Mouse (Mus musculus) intestine, embryonic 14.5 days (tissue): ENCODE data around the gene Rtl8b. TPM values are rescaled to one million over a fixed set of nuclear protein-coding genes. Genes with fewer than 3 reads are reported as not detected.
A peak's percentile ranks its signal among the peaks of the same experiment; 100 is the strongest.

ENCODE experiments used
- ATAC-seq: fragments of 200-750 bp; cut with Nextera tagmentation; replicated peaks from 2 replicates; pipeline ENCODE4 v1.8.0; 2017; ENCODE audit warnings: low read depth, moderate number of reproducible peaks, moderate TSS enrichment, moderate library complexity; ENCODE audit not compliant: low FRiP score, low TSS enrichment
- DNase-seq: peaks from one replicate; pipeline ENCODE4 v3.0.0-alpha.2; 2018; ENCODE audit warnings: low spot score
- H3K27ac ChIP-seq: fragments of 300-500 bp; sonication (generic); 2 replicates; pipeline ENCODE4 v1.5.1; 2014; ENCODE audit warnings: low read depth, mild to moderate bottlenecking, control low read depth
- H3K27me3 ChIP-seq: fragments of 300-500 bp; sonication (generic); replicated peaks from 2 replicates; pipeline ENCODE4 v1.6.1; 2014; ENCODE audit warnings: low read length, control low read depth; ENCODE audit not compliant: control insufficient read depth, insufficient read depth
- H3K36me3 ChIP-seq: fragments of 300-500 bp; sonication (generic); 2 replicates; pipeline ENCODE4 v1.6.1; 2014; ENCODE audit warnings: low read length, control low read depth; ENCODE audit not compliant: control insufficient read depth, insufficient read depth
- H3K4me1 ChIP-seq: fragments of 300-500 bp; sonication (generic); replicated peaks from 2 replicates; pipeline ENCODE4 v1.6.1; 2014; ENCODE audit warnings: low read length, control low read depth, mixed read lengths; ENCODE audit not compliant: control insufficient read depth, insufficient read depth
- H3K4me2 ChIP-seq: fragments of 300-500 bp; sonication (generic); 2 replicates; pipeline ENCODE4 v1.6.1; 2014; ENCODE audit warnings: low read length
- H3K4me3 ChIP-seq: fragments of 300-500 bp; sonication (generic); 2 replicates; pipeline ENCODE4 v1.5.1; 2014; ENCODE audit warnings: low read depth, low read length, control low read depth, mixed read lengths
- H3K9ac ChIP-seq: fragments of 300-500 bp; sonication (generic); 2 replicates; pipeline ENCODE4 v1.6.1; 2014; ENCODE audit warnings: mild to moderate bottlenecking, low read length
- H3K9me3 ChIP-seq: fragments of 300-500 bp; sonication (generic); 2 replicates; pipeline ENCODE4 v1.6.1; 2016; ENCODE audit warnings: low read length, control low read depth; ENCODE audit not compliant: control insufficient read depth
- WGBS: fragments of 180-500 bp; shearing (Covaris S2); extraction: QIAGEN DNeasy Blood & Tissue Kit; methylation state at CpG from one replicate; pipeline ENCODE4 v1.1.7; 2014; 5-methylcytosine and 5-hydroxymethylcytosine counted together
- polyA plus RNA-seq: library from polyadenylated mRNA; unstranded; fragments of >200 nt; fragmentation: Nextera tagmentation; extraction: Ambion mirVana; gene quantifications from 2 replicates; pipeline ENCODE4 v1.2.1, GENCODE M21; 2014

The Rtl8b gene
- polyA plus RNA-seq = 48.1 and 52.8 TPM in 2 replicates

DNA sequence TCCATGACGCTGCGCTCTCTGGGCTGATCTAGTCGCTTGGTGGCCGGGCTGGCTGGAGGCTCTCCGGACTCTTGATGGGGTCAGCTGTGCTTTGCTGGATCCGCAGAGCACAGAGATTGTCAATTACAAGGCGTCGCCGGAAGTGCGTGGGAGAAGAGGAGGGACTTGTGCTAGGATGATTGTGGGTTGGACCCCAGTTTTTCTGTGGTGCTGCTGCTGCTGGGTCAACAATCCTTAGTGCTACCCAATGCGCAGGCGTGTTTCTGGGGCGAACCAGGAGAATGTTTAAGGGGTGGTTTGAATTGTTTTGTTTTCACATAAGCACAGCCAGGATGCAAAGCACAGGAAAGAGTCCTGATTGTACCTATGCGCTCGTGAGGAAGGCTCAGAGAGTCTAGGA lies at the start of gene Rtl8b:
Gene Rtl8b (minus strand): TSS at position 115 of the 400 bp plus-strand sequence.
- WGBS = 12% methylated on average over 9 of the region's 15 CpGs
- 0 out of 2 replicates have a peak within 1 kb of the TSS, but pooled peaks have one; percentile 10 for H3K9ac ChIP-seq
- no peaks in the 10 kb centered on the region for H3K9me3 ChIP-seq
- peak within 1 kb of the TSS; percentile 64; the same call in 1 of the 2 replicates for H3K27ac ChIP-seq
- H3K27me3 ChIP-seq = no peaks in the 10 kb centered on the region
- DNase-seq = peak; percentile 79
- H3K4me2 ChIP-seq = peak within 1 kb of the TSS; percentile 34
- H3K4me1 ChIP-seq = no peaks in the 10 kb centered on the region
- peak within 1 kb of the TSS; percentile 31 for H3K4me3 ChIP-seq
- peak; percentile 89 for ATAC-seq
- H3K36me3 ChIP-seq = no peaks in the 10 kb centered on the region

DNA sequence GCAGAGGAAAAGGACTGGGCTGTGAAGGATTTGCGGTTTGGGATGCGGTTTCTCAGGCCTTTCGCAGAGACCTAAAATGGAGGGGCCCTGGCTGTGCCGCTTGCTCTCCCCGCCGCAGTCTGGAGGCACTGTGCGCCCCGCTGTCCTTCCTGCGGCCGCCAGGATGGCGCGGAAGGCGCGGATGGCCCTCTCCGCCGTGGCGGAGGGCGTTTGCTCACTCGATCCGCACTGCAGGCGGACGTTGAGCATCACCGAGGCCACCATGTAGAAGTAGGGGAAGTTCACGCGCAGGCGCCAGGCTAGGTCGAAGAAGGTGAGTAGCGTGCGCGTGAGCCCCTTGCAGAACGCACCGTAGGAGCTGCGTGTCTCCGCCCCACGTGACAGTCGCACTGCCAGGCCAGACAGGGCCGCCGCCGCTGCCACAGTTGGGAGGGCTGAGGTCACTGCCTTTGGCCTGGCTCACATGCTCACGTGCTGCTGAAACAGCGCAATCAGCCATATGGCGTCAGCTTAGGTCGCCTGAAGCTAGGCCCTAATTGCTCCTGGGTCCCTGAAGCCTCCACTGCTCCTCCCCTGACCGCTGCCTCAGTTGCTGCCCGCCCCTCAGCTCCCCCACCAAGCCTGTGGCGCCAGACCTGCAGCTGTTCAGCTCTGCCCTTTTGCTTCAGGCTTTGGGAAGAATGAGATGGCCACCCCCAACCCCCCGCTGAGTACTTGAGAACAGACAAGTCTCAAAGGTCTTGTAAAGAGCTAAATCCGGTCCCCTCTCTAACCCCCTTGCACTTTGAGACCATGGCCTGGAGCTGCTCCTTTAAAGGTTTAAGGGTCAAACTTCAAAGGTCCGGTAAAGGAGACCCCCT lies 46.3 kb upstream of the Rtl8b start:
- Histone ChIP-seq H3K36me3 (no peaks in the 10 kb centered on the region), H3K27ac (no peak overlapping the region), H3K4me2 (peak overlapping the region; percentile 46), H3K27me3 (no peaks in the 10 kb centered on the region), H3K4me1 (no peaks in the 10 kb centered on the region), H3K4me3 (peak overlapping the region; percentile 13), H3K9me3 (no peaks in the 10 kb centered on the region), H3K9ac (peak overlapping the region; percentile 45)
- WGBS = 19% methylated on average over 43 of the region's 49 CpGs
- peak; percentile 64 for DNase-seq
- peak; percentile 74 for ATAC-seq

- Histone ChIP-seq H3K4me1 (no peaks in the 10 kb centered on the region), H3K36me3 (no peaks in the 10 kb centered on the region), H3K4me3 (no peak overlapping the region), H3K27me3 (no peaks in the 10 kb centered on the region), H3K9me3 (no peaks in the 10 kb centered on the region), H3K4me2 (peak overlapping the region; percentile 46), H3K27ac (no peak overlapping the region), H3K9ac (no peak overlapping the region; the same call in 1 of the 2 replicates)
- DNase-seq = no peak
- 43% methylated on average over 2 of the region's 2 CpGs for WGBS
- ATAC-seq = no peak
These were observed 45.7 kb upstream of the Rtl8b start for GRCm38 (mm10) chrX:53715942-53716322.

DNA sequence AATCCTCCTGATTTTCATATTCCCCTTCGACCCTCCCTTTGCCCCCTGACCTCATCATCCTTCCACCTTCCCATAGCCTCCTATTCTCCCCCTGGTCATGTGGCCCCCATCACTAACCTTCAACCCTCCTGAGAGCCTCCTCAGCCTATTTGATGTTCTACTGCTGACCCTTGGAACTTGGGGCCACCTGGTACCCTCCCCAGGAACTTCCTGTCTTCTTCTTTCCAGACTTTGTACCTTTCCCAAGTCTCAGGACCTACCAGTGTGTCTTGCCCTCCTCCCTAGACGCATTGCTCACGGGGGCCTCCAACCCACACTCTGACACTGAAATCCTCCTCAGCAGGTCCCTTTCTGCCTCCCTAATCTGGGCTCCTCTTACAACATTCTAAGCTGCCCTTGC lies 32.5 kb upstream of the Rtl8b start:
- ATAC-seq (no peak), DNase-seq (no peak)
- Histone ChIP-seq H3K27me3 (no peaks in the 10 kb centered on the region), H3K9ac (no peak overlapping the region), H3K9me3 (no peaks in the 10 kb centered on the region), H3K36me3 (no peaks in the 10 kb centered on the region), H3K4me2 (no peak overlapping the region), H3K4me3 (no peak overlapping the region), H3K4me1 (no peaks in the 10 kb centered on the region), H3K27ac (no peak overlapping the region)
- WGBS = 75% methylated on average over 3 of the region's 3 CpGs

- Histone ChIP-seq H3K4me1 (no peaks in the 10 kb centered on the region), H3K27ac (no peak overlapping the region), H3K9me3 (no peaks in the 10 kb centered on the region), H3K9ac (no peak overlapping the region), H3K4me3 (no peak overlapping the region), H3K36me3 (no peaks in the 10 kb centered on the region), H3K27me3 (no peaks in the 10 kb centered on the region), H3K4me2 (no peak overlapping the region)
- no peak for ATAC-seq
- 95% methylated on average over 2 of the region's 2 CpGs for WGBS
- no peak for DNase-seq
These were observed 29.0 kb upstream of the Rtl8b start for GRCm38 (mm10) chrX:53699225-53699624.

GRCm38 (mm10) chrX:53694008-53694777 lies 24.0 kb upstream of the Rtl8b start:
- no peaks in the 10 kb centered on the region for H3K4me1 ChIP-seq
- ATAC-seq (no peak), DNase-seq (no peak)
- no peaks in the 10 kb centered on the region for H3K36me3 ChIP-seq
- WGBS = 76% methylated on average over 9 of the region's 9 CpGs
- no peak overlapping the region for H3K4me2 ChIP-seq
- no peak overlapping the region for H3K4me3 ChIP-seq
- H3K9me3 ChIP-seq = no peaks in the 10 kb centered on the region
- H3K27ac ChIP-seq = no peak overlapping the region
- H3K27me3 ChIP-seq = no peaks in the 10 kb centered on the region
- no peak overlapping the region for H3K9ac ChIP-seq

GRCm38 (mm10) chrX:53693141-53693540 lies 22.9 kb upstream of the Rtl8b start:
- H3K4me1 ChIP-seq = no peaks in the 10 kb centered on the region
- H3K36me3 ChIP-seq = no peaks in the 10 kb centered on the region
- H3K4me3 ChIP-seq = no peak overlapping the region
- no peak overlapping the region for H3K4me2 ChIP-seq
- ATAC-seq = no peak
- no peak for DNase-seq
- H3K27me3 ChIP-seq = no peaks in the 10 kb centered on the region
- H3K9me3 ChIP-seq = no peaks in the 10 kb centered on the region
- 79% methylated on average over 2 of the region's 2 CpGs for WGBS
- no peak overlapping the region for H3K9ac ChIP-seq
- H3K27ac ChIP-seq = no peak overlapping the region

DNA sequence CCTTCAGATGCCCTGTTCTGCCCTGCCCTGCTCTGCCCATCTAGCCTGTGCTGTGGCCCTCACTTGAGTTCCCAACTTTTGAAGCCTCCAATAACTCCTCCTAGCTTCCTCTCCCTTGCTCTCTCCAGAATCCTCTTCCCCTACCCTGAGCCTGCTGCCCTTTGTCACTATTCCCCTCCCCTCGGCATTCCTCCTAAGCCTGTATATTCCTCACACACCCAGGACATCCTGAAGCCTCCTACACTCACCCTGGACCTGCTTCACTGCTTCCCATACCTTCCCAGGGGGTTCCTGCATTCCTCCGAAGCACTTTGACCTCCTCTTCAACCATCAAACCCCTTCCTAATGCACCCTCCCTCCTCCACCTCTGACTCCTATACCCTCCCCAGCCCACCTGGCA lies 21.9 kb upstream of the Rtl8b start:
- ATAC-seq (no peak), DNase-seq (no peak)
- Histone ChIP-seq H3K27ac (no peak overlapping the region), H3K4me1 (no peaks in the 10 kb centered on the region), H3K27me3 (no peaks in the 10 kb centered on the region), H3K4me3 (no peak overlapping the region), H3K9ac (no peak overlapping the region), H3K36me3 (no peaks in the 10 kb centered on the region), H3K9me3 (no peaks in the 10 kb centered on the region), H3K4me2 (no peak overlapping the region)
- 52% methylated on average over 2 of the region's 2 CpGs for WGBS
